Mouse (Mus musculus) layer of hippocampus, adult 2 months (tissue): ENCODE measurements at regions not wholly inside any gene's neighbourhood (a gene's known extent, or its start where the extent isn't known, plus 50 kb on each side); places are given as distances from the start of the nearest gene placed in this dataset.
A peak's percentile ranks its signal among the peaks of the same experiment; 100 is the strongest.

Source experiments
- DNase-seq, 2 experiments: peaks; one replicate each; pipeline ENCODE4 v3.0.0; 2022; ENCODE audit warnings: low spot score in 2 of 2
- H3K27ac ChIP-seq: fragments of 200-600 bp; 2 replicates; pipeline ENCODE4 v1.8.1; 2022
- H3K4me3 ChIP-seq: fragments of 200-600 bp; 2 replicates; pipeline ENCODE4 v1.8.1; 2022; ENCODE audit warnings: mild to moderate bottlenecking
- CTCF ChIP-seq: fragments of 200-600 bp; conservative IDR thresholded peaks from 2 replicates; pipeline ENCODE4 v1.8.1; 2022; ENCODE audit warnings: antibody characterized with exemption, mild to moderate bottlenecking, moderate library complexity

DNA sequence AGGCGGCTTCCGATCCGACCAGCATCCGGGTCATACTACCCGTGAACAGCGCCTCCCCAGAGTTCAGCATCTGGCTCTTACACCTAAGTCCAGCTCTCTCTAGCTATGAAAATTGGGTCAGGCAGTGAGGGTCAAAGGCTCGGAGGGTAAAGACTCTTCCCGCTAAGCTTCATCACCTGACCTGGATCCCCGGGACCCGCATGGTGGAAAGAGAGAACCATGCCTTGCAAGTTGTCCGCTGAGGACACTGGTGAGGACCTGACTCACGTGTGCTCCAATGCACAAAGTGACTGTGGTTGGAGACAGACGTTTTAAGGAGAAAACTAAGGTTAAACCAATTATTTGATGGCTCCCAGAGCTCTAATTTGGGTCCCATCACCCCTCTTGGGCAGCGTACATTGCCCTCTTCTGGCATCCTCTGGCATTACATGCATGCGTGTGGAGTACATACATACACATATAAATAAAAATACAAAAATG, 74.6 kb upstream of the Sall4 start:
- TF ChIP-seq CTCF, result peak; percentile 54
- no peak overlapping the region for H3K4me3 ChIP-seq
- DNase-seq, result no peak
- no peak overlapping the region for H3K27ac ChIP-seq

DNA sequence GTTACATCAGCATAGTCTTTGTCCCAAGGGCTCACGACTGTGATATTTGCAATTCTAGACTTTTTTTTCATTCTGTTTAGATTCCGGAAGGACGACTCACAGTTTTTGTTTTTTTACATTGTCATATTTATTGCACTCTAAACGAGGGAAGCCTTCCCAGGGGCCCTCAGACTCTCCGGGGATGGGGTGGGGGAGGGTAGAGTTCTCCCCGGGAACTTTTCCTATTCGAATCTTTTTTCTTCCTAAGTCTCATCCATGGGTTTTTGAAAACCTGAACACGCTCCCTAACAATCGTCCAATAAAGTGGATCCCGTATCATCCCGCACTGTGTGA, 73.9 kb upstream of the Sall4 start:
- Histone ChIP-seq H3K27ac (no peak overlapping the region), H3K4me3 (no peak overlapping the region)
- DNase-seq, result no peak
- no peak for TF ChIP-seq CTCF

DNA sequence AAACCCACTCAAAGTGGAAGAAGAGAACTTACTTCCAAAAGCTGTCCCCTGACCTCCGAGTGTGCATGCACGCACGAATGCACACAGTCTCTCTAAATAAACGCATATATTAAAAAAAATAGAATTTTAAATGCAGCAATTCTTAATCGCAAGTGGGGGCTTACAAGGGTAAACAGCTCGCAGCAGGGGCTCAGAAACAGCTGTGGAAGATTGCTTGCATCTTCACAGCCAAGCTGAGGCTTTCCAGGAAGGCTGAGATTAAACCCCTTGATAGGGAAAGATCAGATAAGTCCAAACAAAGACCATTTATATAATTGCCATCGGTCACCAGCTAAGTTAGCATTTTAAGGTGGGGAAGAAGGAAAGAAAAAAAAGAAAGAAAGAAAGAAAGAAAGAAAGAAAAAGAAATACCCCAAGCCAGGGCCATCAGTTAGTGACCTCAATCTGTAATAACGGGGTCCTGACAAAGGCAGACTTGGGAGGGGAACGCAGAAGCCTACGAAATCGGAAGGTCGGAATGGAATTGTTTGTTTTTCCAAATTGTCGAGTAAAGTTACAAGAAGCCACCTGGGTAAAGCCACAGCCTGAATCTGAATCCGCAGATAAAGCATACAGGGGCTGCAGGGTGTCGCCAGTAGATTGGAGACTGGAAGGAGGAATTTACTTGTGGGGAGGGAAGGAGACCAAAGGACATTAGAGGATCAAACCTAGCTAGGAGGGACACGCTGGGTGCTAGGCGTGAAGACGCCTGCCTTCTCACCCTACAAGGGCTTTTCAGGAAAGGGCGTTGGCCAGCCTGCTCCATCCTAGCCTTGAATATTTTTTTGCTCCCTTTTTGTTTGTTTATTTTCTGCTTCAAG, 73.3 kb upstream of the Sall4 start:
- H3K27ac ChIP-seq, result no peak overlapping the region
- no peak overlapping the region for H3K4me3 ChIP-seq
- TF ChIP-seq CTCF, result no peak
- no peak for DNase-seq

DNA sequence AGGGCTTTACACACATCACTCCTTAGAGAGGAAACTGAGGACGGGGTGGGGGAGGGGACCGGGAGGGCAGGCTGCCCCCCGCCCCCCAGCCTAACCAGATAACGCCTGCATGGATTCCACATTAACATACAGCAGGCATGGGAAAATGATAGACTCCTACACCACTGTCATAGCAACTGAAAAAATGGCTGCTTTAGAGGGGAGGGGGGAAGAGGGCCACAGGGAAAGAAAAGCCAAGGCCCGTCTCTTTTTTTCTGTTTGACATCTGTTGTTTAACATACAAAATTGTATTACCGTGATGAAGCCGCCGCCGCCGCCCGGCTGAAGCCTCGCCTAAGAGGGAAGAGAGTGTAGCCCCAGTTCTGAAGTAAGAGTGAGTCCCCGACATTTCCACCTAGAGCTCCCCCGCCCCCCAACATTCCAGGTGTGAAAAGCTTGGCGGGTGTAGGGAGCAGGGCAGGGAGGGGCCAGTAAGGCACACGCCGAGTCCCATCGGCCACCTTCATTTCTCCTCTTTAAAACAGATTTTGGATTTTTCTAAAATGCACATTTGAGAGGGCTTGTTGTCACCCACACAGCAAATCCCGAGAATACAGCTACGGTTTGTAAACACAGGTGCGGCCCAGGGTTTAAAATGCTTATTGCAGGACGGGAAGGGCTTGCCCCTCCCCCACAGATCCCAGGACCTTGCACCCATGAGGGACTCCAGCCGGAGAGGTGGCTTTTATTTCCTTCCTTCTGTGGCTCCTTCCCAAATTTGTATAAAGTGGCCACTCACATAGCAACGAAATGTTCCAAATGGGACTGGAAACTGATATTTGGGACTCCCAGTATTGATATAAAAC, 72.3 kb upstream of the Sall4 start:
- DNase-seq, result no peak
- H3K4me3 ChIP-seq, result no peak overlapping the region; the same call in 1 of the 2 replicates

DNA sequence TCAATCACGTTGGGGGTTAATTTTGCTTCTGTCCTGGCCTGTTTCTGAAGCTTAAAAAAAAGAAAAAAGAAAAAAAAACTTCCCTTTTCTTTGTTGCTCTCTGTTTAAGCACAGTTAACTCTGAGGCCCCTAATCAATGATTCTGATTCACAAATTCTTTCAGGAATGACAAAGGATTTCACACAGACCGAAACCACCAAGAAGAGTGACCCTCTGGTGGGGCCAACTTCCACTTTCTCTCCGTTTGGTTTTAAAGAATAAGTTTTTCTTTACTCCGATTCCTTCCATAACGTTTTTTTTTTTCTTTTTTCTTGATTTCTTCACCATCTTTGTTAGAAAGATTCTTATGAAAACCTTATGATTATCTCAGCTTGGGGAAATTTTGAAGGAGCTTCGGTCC, 71.5 kb upstream of the Sall4 start:
- Histone ChIP-seq H3K4me3 (no peak overlapping the region), H3K27ac (no peak overlapping the region)
- TF ChIP-seq CTCF, result no peak
- no peak for DNase-seq

More for the DNA sequence above, 72.3 kb upstream of the Sall4 start:
- no peak for TF ChIP-seq CTCF
- H3K27ac ChIP-seq, result no peak overlapping the region

DNA sequence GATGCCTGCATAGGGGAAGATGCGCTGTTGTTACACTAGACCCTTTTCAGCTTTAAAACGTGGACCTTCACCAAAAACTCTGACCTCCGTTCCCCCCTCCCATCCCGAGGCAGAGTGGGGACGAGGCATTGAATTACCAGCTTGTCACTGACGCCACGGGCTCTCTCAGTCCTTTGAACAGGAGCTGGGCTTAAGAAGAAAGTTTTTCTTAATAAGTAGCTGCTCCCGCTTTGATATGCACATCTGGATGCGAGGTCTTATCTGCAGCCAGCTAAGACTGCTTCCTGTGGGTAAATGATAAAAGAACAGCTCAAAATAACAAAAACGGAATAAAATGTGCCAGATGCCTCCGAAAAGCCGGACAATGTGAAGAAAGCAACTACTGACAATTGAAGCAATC, 70.9 kb upstream of the Sall4 start:
- no peak overlapping the region for H3K4me3 ChIP-seq
- H3K27ac ChIP-seq, result no peak overlapping the region
- DNase-seq, result no peak
- TF ChIP-seq CTCF, result no peak

DNA sequence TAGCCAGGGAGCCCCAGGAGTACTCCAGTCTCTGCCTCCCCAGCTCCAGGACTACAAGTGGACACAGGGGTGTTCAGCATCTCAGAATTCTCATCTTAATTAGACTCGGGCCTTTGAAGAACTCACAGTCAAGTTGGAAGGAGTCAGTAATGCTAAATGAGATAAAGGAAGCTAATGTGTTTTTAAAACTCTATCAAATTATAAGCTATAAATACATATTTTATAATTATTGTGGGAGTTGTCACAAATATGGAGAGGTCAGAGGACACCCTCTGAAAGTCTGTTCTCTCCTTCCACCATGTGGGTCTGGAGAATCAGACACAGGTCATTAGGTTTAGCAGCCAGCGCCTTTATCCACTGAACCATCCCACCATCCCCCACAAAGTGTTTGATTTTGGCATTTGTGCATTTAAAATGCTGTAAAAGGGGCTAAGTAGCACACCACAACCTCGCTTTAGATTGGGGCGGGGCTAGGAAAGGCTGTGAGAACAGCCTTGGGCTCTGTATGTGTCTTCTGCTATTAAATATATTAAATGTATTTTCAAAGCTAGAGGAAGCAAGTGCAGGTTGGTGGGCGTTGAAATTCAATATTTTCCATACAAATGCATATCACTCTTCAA, 70.3 kb upstream of the Sall4 start:
- no peak for DNase-seq
- no peak for TF ChIP-seq CTCF
- Histone ChIP-seq H3K4me3 (no peak overlapping the region), H3K27ac (no peak overlapping the region)

DNA sequence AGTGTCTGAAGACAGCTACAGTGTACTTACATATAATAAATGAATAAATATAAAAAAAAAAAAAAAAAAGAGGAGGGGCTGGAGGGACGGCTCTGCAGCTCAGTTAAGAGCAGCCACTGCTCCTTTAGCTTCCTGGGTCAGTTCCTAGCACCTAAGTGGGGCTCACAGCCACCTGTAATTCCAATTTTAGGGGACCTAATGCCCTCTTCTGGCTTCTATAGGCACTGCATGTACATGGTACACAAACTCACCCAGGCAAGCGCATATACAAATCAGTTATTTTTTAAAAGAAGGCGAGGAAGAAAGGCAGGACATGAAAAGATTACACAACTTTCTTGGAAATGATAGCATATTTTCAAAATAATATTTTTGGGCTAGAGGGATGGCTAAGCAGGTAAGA, 67.0 kb upstream of the Sall4 start:
- no peak for DNase-seq
- Histone ChIP-seq H3K4me3 (no peak overlapping the region), H3K27ac (no peak overlapping the region)
- TF ChIP-seq CTCF, result peak; percentile 27

DNA sequence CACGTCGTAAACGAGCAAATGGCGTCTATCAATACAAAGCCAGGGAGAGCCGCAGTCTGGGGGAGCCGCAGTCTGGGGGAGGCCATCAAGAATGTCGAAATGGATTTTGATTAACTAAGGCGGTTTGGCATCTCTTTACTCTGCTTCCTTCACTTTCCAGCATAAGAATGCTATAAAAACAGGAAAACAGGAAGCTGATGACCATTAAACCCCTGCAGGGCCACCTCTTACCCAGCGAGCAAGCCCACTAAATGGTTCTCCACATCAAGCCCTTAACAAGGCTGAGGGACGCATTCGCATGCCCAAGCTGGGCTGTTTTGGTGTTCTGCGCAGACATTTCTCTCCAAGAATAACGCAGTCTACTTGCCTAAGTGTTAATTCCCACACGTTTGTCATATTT, 64.0 kb upstream of the Sall4 start:
- no peak for DNase-seq
- Histone ChIP-seq H3K27ac (no peak overlapping the region), H3K4me3 (no peak overlapping the region)
- TF ChIP-seq CTCF, result no peak

DNA sequence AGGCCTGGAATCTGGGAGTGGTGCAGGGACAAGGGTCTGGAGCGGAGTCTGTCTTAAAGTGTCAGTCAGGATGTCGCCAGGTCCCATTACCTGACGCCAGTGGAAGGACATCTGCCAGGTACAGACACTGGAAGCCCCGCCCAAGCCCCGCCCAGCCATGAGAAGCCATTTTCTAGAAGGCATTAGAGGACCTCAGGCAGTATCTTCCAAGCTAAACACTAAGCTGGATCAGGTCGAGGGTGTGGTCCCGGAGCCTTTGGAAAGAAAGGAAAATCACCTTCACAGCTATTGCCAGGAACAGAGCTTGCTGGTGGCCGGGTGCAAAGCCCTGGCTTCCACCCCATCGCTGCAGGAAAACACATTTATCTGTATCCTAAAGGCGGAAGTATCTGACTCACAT, 52.9 kb upstream of the Sall4 start:
- DNase-seq, result no peak
- H3K4me3 ChIP-seq, result no peak overlapping the region
- TF ChIP-seq CTCF, result no peak

More for the DNA sequence above, 52.9 kb upstream of the Sall4 start:
- no peak overlapping the region for H3K27ac ChIP-seq
